Mouse (Mus musculus): ENCODE data around the gene Cald1. TPM values are rescaled to one million over a fixed set of nuclear protein-coding genes. Genes with fewer than 3 reads are reported as not detected.

Cald1 gene
- polyA plus RNA-seq, 1 experiment from 2014 or later: 73.1 TPM

GRCm38 (mm10) chr6:34620242-34620641 is 21.9 kb downstream of the Cald1 start:
- no peak for ATAC-seq
- Histone ChIP-seq H3K4me3 (no peak overlapping the region), H3K9ac (no peak overlapping the region), H3K27ac (no peak overlapping the region), H3K36me3 (ENCODE audit: poor library complexity, severe bottlenecking) (no peaks in the 10 kb centered on the region), H3K27me3 (no peaks in the 10 kb centered on the region), H3K4me2 (no peak overlapping the region), H3K4me1 (no peaks in the 10 kb centered on the region), H3K9me3 (replicated peaks) (no peaks in the 10 kb centered on the region)
- WGBS: 21% methylated on average over 1 of the region's 1 CpGs

- WGBS: 78% methylated on average over 6 of the region's 6 CpGs
Observed at GRCm38 (mm10) chr6:34622865-34623264, 24.6 kb downstream of the Cald1 start.

DNA sequence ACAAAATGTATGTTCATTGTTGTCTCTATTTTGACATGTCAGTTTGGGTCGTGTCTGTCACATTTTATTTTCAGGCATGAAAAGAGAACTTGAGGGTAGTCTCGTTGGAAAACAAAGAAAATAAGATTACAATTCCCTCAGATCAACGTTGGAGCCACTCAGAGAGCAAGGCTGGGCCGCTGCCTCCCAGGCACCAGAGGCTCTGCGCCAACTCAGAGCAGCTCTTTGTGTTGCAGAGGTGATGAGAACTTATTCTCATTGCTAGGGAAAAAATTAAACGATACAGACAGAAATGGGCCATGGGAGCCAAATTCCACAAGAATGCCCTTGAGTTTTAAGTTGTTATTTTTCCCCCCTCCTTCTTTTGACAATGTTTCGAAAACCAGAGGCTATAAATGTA is 25.0 kb downstream of the Cald1 start:
- no peak overlapping the region for H3K27ac ChIP-seq
- no peak overlapping the region for H3K4me2 ChIP-seq
- H3K9me3 ChIP-seq (replicated peaks): no peaks in the 10 kb centered on the region
- WGBS: 56% methylated on average over 7 of the region's 7 CpGs
- H3K9ac ChIP-seq: no peak overlapping the region
- H3K4me1 ChIP-seq: no peaks in the 10 kb centered on the region
- H3K4me3 ChIP-seq: no peak overlapping the region
- H3K36me3 ChIP-seq (ENCODE audit: poor library complexity, severe bottlenecking): no peaks in the 10 kb centered on the region
- H3K27me3 ChIP-seq: no peaks in the 10 kb centered on the region
- no peak for ATAC-seq

More at GRCm38 (mm10) chr6:34622865-34623264, 24.6 kb downstream of the Cald1 start:
- H3K9ac ChIP-seq: no peak overlapping the region
- no peak for ATAC-seq
- H3K36me3 ChIP-seq (ENCODE audit: poor library complexity, severe bottlenecking): no peaks in the 10 kb centered on the region
- no peaks in the 10 kb centered on the region for H3K4me1 ChIP-seq
- H3K4me2 ChIP-seq: no peak overlapping the region
- H3K4me3 ChIP-seq: no peak overlapping the region
- no peaks in the 10 kb centered on the region for H3K27me3 ChIP-seq
- no peak overlapping the region for H3K27ac ChIP-seq
- H3K9me3 ChIP-seq (replicated peaks): no peaks in the 10 kb centered on the region

GRCm38 (mm10) chr6:34624536-34624935 is 26.2 kb downstream of the Cald1 start:
- Histone ChIP-seq H3K4me3 (no peak overlapping the region), H3K27me3 (no peaks in the 10 kb centered on the region), H3K4me2 (no peak overlapping the region), H3K27ac (no peak overlapping the region), H3K9me3 (replicated peaks) (no peaks in the 10 kb centered on the region), H3K9ac (no peak overlapping the region), H3K4me1 (no peaks in the 10 kb centered on the region), H3K36me3 (ENCODE audit: poor library complexity, severe bottlenecking) (no peaks in the 10 kb centered on the region)
- ATAC-seq: no peak
- 76% methylated on average over 3 of the region's 3 CpGs for WGBS

DNA sequence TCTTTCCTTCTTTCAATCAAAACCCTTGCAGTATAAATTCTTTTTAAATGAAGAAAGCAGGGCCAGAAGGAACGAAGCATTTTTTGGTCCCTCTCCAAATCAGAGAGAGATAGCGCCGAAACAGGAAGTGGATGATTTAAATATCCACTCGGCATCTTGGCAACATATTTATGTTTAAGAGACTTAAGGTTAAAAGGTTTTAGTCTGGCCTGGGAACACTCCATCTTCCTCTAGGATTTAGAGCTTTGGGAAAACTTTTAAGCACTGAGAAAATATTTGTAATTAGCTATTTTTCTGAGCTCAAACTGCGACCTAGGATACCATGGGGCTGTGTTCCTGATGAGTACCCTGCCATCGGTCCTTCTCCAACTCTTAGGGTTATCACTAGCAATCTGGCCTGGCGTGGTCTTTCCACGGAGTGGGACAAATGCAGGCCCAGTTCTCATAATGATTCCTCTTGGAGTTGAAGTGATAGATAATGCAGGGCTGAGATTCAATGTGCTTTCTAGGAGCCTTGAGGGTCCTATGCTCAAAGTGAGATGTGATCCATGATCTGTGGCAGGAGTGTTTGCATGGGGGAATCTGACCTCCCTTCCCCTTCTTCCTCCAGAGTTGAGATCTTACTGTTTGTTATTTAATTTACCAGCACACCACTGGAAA is 28.4 kb downstream of the Cald1 start:
- H3K36me3 ChIP-seq (ENCODE audit: poor library complexity, severe bottlenecking): no peaks in the 10 kb centered on the region
- WGBS: 86% methylated on average over 8 of the region's 8 CpGs
- no peaks in the 10 kb centered on the region for H3K9me3 ChIP-seq (replicated peaks)
- no peak for ATAC-seq
- no peak overlapping the region for H3K27ac ChIP-seq
- H3K4me2 ChIP-seq: no peak overlapping the region
- H3K4me1 ChIP-seq: no peaks in the 10 kb centered on the region
- H3K9ac ChIP-seq: no peak overlapping the region
- H3K4me3 ChIP-seq: no peak overlapping the region
- H3K27me3 ChIP-seq: no peaks in the 10 kb centered on the region

- H3K4me1 ChIP-seq: no peaks in the 10 kb centered on the region
- no peak for ATAC-seq
- no peak overlapping the region for H3K27ac ChIP-seq
- no peak overlapping the region for H3K4me3 ChIP-seq
- H3K27me3 ChIP-seq: no peaks in the 10 kb centered on the region
- H3K9me3 ChIP-seq (replicated peaks): no peaks in the 10 kb centered on the region
- 82% methylated on average over 1 of the region's 1 CpGs for WGBS
- no peak overlapping the region for H3K9ac ChIP-seq
- no peaks in the 10 kb centered on the region for H3K36me3 ChIP-seq (ENCODE audit: poor library complexity, severe bottlenecking)
- no peak overlapping the region for H3K4me2 ChIP-seq
Observed at GRCm38 (mm10) chr6:34628131-34628530, 29.8 kb downstream of the Cald1 start.

GRCm38 (mm10) chr6:34633776-34634175 is 35.5 kb downstream of the Cald1 start:
- H3K9ac ChIP-seq: no peak overlapping the region
- H3K27ac ChIP-seq: no peak overlapping the region
- ATAC-seq: no peak
- peaks cover 12% of the 10 kb centered on the region; the same call in 1 of the 2 replicates for H3K4me1 ChIP-seq
- no peak overlapping the region for H3K4me3 ChIP-seq
- H3K9me3 ChIP-seq (replicated peaks): no peaks in the 10 kb centered on the region
- H3K27me3 ChIP-seq: no peaks in the 10 kb centered on the region
- no peak overlapping the region for H3K4me2 ChIP-seq
- 85% methylated on average over 3 of the region's 3 CpGs for WGBS
- no peaks in the 10 kb centered on the region for H3K36me3 ChIP-seq (ENCODE audit: poor library complexity, severe bottlenecking)

GRCm38 (mm10) chr6:34637588-34638438 is 39.5 kb downstream of the Cald1 start:
- no peak overlapping the region for H3K27ac ChIP-seq
- H3K4me3 ChIP-seq: no peak overlapping the region
- no peak overlapping the region for H3K4me2 ChIP-seq
- H3K4me1 ChIP-seq: peaks cover 17% of the 10 kb centered on the region; the same call in 1 of the 2 replicates
- no peak overlapping the region for H3K9ac ChIP-seq
- ATAC-seq: no peak
- no peaks in the 10 kb centered on the region for H3K27me3 ChIP-seq
- no peaks in the 10 kb centered on the region for H3K9me3 ChIP-seq (replicated peaks)
- WGBS: 52% methylated on average over 10 of the region's 10 CpGs
- no peaks in the 10 kb centered on the region for H3K36me3 ChIP-seq (ENCODE audit: poor library complexity, severe bottlenecking)

DNA sequence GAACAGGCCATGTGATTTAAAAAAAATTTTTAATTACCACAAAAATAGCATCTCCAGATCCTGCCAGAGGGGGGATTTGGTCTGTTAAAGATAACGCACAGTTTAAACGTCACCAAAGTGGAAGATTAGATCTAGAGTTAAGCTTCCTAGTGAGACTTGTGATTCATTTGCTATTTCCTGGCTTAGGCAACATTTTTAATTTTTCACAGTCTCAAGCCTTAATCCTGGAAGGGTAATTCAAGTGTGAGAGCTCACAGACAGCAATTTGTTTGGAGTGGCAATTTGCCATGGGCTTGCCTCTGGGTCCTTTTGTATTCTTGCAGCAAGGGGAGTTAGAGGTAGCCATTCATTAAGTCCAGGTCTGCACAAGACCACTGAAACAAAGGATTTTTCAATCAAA is 40.4 kb downstream of the Cald1 start:
- no peaks in the 10 kb centered on the region for H3K27me3 ChIP-seq
- no peak overlapping the region for H3K27ac ChIP-seq
- 8% methylated on average over 2 of the region's 2 CpGs for WGBS
- no peak for ATAC-seq
- H3K9ac ChIP-seq: no peak overlapping the region
- H3K4me3 ChIP-seq: no peak overlapping the region
- H3K36me3 ChIP-seq (ENCODE audit: poor library complexity, severe bottlenecking): no peaks in the 10 kb centered on the region
- no peaks in the 10 kb centered on the region for H3K9me3 ChIP-seq (replicated peaks)
- no peak overlapping the region for H3K4me2 ChIP-seq
- H3K4me1 ChIP-seq: peaks cover 18% of the 10 kb centered on the region; the same call in 1 of the 2 replicates

- H3K27ac ChIP-seq: no peak overlapping the region
- 93% methylated on average over 9 of the region's 9 CpGs for WGBS
- H3K27me3 ChIP-seq: no peaks in the 10 kb centered on the region
- no peaks in the 10 kb centered on the region for H3K36me3 ChIP-seq (ENCODE audit: poor library complexity, severe bottlenecking)
- no peaks in the 10 kb centered on the region for H3K9me3 ChIP-seq (replicated peaks)
- H3K4me3 ChIP-seq: no peak overlapping the region
- H3K9ac ChIP-seq: no peak overlapping the region
- H3K4me2 ChIP-seq: no peak overlapping the region
- no peak for ATAC-seq
- H3K4me1 ChIP-seq: peaks cover 18% of the 10 kb centered on the region; the same call in 1 of the 2 replicates
Observed at GRCm38 (mm10) chr6:34640226-34640625, 41.9 kb downstream of the Cald1 start.

GRCm38 (mm10) chr6:34641081-34641480 is 42.8 kb downstream of the Cald1 start:
- Histone ChIP-seq H3K36me3 (ENCODE audit: poor library complexity, severe bottlenecking) (no peaks in the 10 kb centered on the region), H3K4me3 (no peak overlapping the region), H3K9ac (no peak overlapping the region), H3K4me2 (no peak overlapping the region), H3K9me3 (replicated peaks) (no peaks in the 10 kb centered on the region), H3K27me3 (no peaks in the 10 kb centered on the region), H3K27ac (no peak overlapping the region), H3K4me1 (peaks cover 18% of the 10 kb centered on the region; the same call in 1 of the 2 replicates)
- ATAC-seq: no peak

DNA sequence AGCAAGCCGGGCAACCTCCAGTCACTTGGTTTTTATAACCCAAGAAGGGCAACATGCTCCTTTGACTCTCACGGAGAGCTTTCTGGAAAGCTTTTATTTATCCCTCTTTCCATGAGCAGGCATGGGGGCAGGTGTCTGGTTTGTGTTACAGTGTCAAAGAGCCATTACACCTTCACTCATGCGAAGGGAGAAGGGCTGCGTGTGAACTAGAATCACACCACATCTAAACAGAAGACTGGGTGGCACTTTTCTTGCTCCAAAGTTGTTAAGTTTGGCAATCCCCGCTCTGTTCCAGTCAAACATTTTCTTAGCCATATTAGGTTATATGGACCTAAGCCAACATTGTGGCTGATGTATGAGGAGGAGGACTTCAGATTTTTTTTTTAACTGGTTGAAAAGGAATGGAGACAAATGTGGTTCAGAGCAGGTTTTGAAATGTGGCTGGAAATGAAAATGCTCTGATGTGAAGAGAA is 43.8 kb downstream of the Cald1 start:
- Histone ChIP-seq H3K36me3 (ENCODE audit: poor library complexity, severe bottlenecking) (no peaks in the 10 kb centered on the region), H3K27me3 (no peaks in the 10 kb centered on the region), H3K9me3 (replicated peaks) (no peaks in the 10 kb centered on the region), H3K4me3 (no peak overlapping the region), H3K9ac (no peak overlapping the region), H3K4me2 (no peak overlapping the region), H3K27ac (no peak overlapping the region), H3K4me1 (peaks cover 18% of the 10 kb centered on the region; the same call in 1 of the 2 replicates)
- no peak for ATAC-seq
- 89% methylated on average over 5 of the region's 5 CpGs for WGBS
